Mouse (Mus musculus): Measurements from ENCODE around the gene Helb.

GRCm38 (mm10) chr10:120115249-120115648, 2.5 kb upstream of the Helb start:
- TF ChIP-seq CTCF (IDR thresholded peaks at IDR 0.05; ENCODE audit: borderline replicate concordance, control insufficient read depth, extremely low read depth, insufficient read depth, low read length, poor library complexity), result no peak
- no peak for TF ChIP-seq POLR2A (IDR thresholded peaks at IDR 0.05; ENCODE audit: control insufficient read depth, extremely low read depth, insufficient read depth, low read length, poor library complexity)
